Mouse (Mus musculus): ENCODE data around the gene Aadacl4.
"Not testable (repeated sequence)": the region's sequence is repeated elsewhere in the genome, so short reads cannot be mapped to it uniquely, and the experiment has no call there.

The Aadacl4 gene

GRCm38 (mm10) chr4:144613407-144613806 lies at the start of gene Aadacl4:
Gene Aadacl4, plus strand, starts transcription at chr4:144613707.
- DNase-seq (ENCODE audit: low read depth, low spot score), result no peak

GRCm38 (mm10) chr4:144565034-144565433 lies 48.5 kb upstream of the Aadacl4 start, which contains the start of gene Gm13124:
Gene Gm13124, minus strand, starts transcription at chr4:144565134.
- no peak for DNase-seq (ENCODE audit: low read depth, low spot score)

- no peak for DNase-seq (ENCODE audit: low read depth, low spot score)
Measured at GRCm38 (mm10) chr4:144567752-144568151, 45.8 kb upstream of the Aadacl4 start.

- not testable (repeated sequence) for DNase-seq (ENCODE audit: low read depth, low spot score)
Measured at GRCm38 (mm10) chr4:144586207-144586606, 27.3 kb upstream of the Aadacl4 start.

GRCm38 (mm10) chr4:144592790-144593189 lies 20.7 kb upstream of the Aadacl4 start:
- DNase-seq (ENCODE audit: low read depth, low spot score), result no peak

- no peak for DNase-seq (ENCODE audit: low read depth, low spot score)
Measured at GRCm38 (mm10) chr4:144614586-144614985, 1.1 kb downstream of the Aadacl4 start.

GRCm38 (mm10) chr4:144638263-144638662 lies 24.8 kb downstream of the Aadacl4 start:
- DNase-seq (ENCODE audit: low read depth, low spot score), result no peak
